Mouse (Mus musculus) heart, postnatal 0 days (tissue): ENCODE data around the gene Pllp.

ENCODE experiments used
- CTCF ChIP-seq: IDR thresholded peaks from 2 replicates; pipeline ENCODE4 v1.5.1; 2016; ENCODE audit warnings: antibody characterized with exemption, control low read depth, low read depth
- EP300 ChIP-seq: IDR thresholded peaks from 2 replicates; pipeline ENCODE4 v1.6.1; 2016; ENCODE audit warnings: antibody characterized with exemption, low read depth

- no peak for TF ChIP-seq CTCF
- no peak for TF ChIP-seq EP300
These were observed 9.6 kb upstream of the Pllp start for GRCm38 (mm10) chr8:94705581-94706245.
